Mouse (Mus musculus) midbrain, embryonic 11.5 days (tissue): ENCODE data around the gene Alk. TPM values are rescaled to one million over a fixed set of nuclear protein-coding genes. Genes with fewer than 3 reads are reported as not detected.
A peak's percentile ranks its signal among the peaks of the same experiment; 100 is the strongest.

Experiments used
- ATAC-seq: fragments of 200-750 bp; cut with Nextera tagmentation; 2 replicates; pipeline ENCODE4 v1.8.0; 2017; ENCODE audit warnings: moderate TSS enrichment, moderate library complexity; ENCODE audit not compliant: low FRiP score
- DNase-seq: peaks from one replicate; pipeline ENCODE4 v3.0.0; 2015; ENCODE audit warnings: low spot score; ENCODE audit errors: missing footprints
- H3K27ac ChIP-seq: fragments of 300-500 bp; sonication (generic); 2 replicates; pipeline ENCODE4 v1.5.1; 2014; ENCODE audit warnings: low read depth, low read length
- H3K27me3 ChIP-seq: fragments of 300-500 bp; sonication (generic); 2 replicates; pipeline ENCODE4 v1.6.1; 2014; ENCODE audit warnings: mild to moderate bottlenecking, low read length, moderate library complexity, mixed read lengths; ENCODE audit not compliant: control insufficient read depth, insufficient read depth
- H3K36me3 ChIP-seq: fragments of 300-500 bp; sonication (generic); 2 replicates; pipeline ENCODE4 v1.6.1; 2014; ENCODE audit warnings: mild to moderate bottlenecking, low read length, moderate library complexity, mixed read lengths; ENCODE audit not compliant: control insufficient read depth, insufficient read depth
- H3K4me1 ChIP-seq: fragments of 300-500 bp; sonication (generic); 2 replicates; pipeline ENCODE4 v1.6.1; 2014; ENCODE audit warnings: low read length; ENCODE audit not compliant: control insufficient read depth, insufficient read depth
- H3K4me2 ChIP-seq: fragments of 300-500 bp; sonication (generic); 2 replicates; pipeline ENCODE4 v1.6.1; 2014; ENCODE audit warnings: mild to moderate bottlenecking, moderate library complexity
- H3K4me3 ChIP-seq: fragments of 300-500 bp; sonication (generic); 2 replicates; pipeline ENCODE4 v1.5.1; 2014; ENCODE audit warnings: low read depth, low read length
- H3K9ac ChIP-seq: fragments of 300-500 bp; sonication (generic); 2 replicates; pipeline ENCODE4 v1.6.1; 2014; ENCODE audit warnings: low read length
- H3K9me3 ChIP-seq: fragments of 300-500 bp; sonication (generic); 2 replicates; pipeline ENCODE4 v1.6.1; 2016; ENCODE audit warnings: low read length; ENCODE audit not compliant: control insufficient read depth
- WGBS: fragments of 180-500 bp; shearing (Covaris S2); extraction: QIAGEN DNeasy Blood & Tissue Kit; methylation state at CpG from one replicate; pipeline ENCODE4 v1.1.7; 2014; 5-methylcytosine and 5-hydroxymethylcytosine counted together
- polyA plus RNA-seq: library from polyadenylated mRNA; unstranded; fragments of >200 nt; fragmentation: Nextera tagmentation; extraction: Ambion mirVana; gene quantifications from 2 replicates; pipeline ENCODE4 v1.2.1, GENCODE M21; 2014

Gene Alk
- polyA plus RNA-seq, 1 experiment from 2014 or later: 0.18 TPM

DNA sequence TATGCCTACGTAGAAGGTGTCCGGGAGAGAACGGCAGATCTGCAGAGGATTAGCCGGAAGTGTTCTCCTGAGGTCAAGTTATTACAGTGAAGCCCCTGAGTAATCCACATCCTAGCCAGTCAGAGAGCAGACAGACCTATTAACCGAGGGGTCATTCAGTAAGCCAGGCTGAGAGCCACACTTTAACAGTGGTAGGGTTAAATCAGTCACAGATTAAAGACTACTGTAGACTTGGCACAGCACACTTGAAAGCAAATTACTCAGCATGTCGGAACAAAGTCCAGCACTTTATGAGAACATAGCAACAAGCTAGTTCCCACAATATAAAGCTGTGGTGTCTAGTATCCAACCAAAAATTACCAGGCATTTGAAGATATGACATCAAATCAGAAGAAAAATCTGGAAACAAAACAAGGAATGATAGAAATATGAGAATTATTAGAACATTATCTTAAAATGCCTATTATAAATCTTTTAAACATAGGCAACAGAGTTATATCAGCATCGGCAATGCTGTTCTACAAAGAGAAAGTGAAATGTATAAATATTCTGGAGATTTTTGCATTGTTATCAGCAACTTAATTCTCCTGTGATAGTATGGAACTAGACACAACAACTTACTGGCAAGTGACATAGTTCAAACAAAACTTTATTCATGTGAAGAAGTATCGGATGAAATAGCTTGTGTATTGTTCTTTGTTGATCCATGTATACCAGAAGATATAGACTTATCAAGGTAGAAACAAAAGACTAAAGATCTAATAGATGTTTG, 472.1 kb downstream of the Alk start:
- no peak overlapping the region for H3K4me3 ChIP-seq
- DNase-seq: no peak
- H3K27me3 ChIP-seq: no peaks in the 10 kb centered on the region
- no peaks in the 10 kb centered on the region for H3K4me1 ChIP-seq
- H3K9me3 ChIP-seq: no peaks in the 10 kb centered on the region
- no peak overlapping the region for H3K9ac ChIP-seq
- 83% methylated on average over 8 of the region's 8 CpGs for WGBS
- no peak overlapping the region for H3K4me2 ChIP-seq
- ATAC-seq: no peak
- H3K27ac ChIP-seq: no peak overlapping the region
- no peaks in the 10 kb centered on the region for H3K36me3 ChIP-seq

DNA sequence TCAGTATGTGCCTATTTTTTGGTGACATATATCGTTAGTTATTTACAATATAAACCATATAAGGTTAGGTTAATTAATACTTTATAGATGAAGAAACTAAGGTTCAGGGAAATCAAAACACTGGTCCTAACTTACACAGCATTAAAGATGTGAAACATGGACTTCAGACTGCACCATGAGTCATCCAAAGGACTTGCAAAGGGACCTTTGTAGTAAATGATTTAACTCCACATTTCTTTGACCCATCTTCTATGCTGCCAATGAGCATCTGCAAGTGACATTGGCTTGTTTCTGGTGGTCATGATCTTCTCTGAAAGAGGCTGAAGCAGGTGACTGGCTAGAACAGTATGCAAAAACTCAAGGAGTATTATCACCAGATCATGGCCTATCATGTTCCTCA, 482.8 kb downstream of the Alk start:
- 85% methylated on average over 1 of the region's 1 CpGs for WGBS
- Histone ChIP-seq H3K9ac (no peak overlapping the region), H3K4me3 (no peak overlapping the region)

DNA sequence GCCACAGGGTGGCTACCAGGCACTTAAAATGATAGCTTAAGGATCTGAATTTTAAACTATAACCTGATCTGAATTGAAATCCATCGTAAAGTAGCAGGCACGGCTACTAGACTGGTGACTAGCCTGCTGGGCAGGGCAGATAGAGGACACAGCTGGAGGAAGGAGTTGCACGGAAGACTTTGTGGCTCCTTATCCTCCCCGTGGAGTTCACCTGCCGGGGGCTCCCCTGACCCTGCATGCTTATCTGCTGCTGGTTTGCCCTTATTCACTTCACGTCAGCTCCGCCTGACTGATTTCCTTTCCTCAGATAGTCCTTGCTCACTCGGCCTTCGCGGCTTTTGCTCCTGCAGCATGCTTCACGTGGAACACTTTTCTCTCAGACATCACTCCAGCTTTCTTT, 484.1 kb downstream of the Alk start:
- Histone ChIP-seq H3K9ac (no peak overlapping the region), H3K27ac (no peak overlapping the region), H3K4me1 (0 out of 2 replicates have a peak, but pooled peaks cover 3% of the 10 kb centered on the region), H3K27me3 (no peaks in the 10 kb centered on the region), H3K4me2 (no peak overlapping the region), H3K4me3 (no peak overlapping the region), H3K36me3 (no peaks in the 10 kb centered on the region), H3K9me3 (no peaks in the 10 kb centered on the region)
- DNase-seq (no peak), ATAC-seq (no peak)
- WGBS: 44% methylated on average over 11 of the region's 11 CpGs

More for the DNA sequence above, 482.8 kb downstream of the Alk start:
- no peak for DNase-seq
- ATAC-seq: no peak
- H3K36me3 ChIP-seq: no peaks in the 10 kb centered on the region
- no peaks in the 10 kb centered on the region for H3K9me3 ChIP-seq
- no peak overlapping the region for H3K27ac ChIP-seq
- H3K4me2 ChIP-seq: no peak overlapping the region
- H3K4me1 ChIP-seq: no peaks in the 10 kb centered on the region
- no peaks in the 10 kb centered on the region for H3K27me3 ChIP-seq

DNA sequence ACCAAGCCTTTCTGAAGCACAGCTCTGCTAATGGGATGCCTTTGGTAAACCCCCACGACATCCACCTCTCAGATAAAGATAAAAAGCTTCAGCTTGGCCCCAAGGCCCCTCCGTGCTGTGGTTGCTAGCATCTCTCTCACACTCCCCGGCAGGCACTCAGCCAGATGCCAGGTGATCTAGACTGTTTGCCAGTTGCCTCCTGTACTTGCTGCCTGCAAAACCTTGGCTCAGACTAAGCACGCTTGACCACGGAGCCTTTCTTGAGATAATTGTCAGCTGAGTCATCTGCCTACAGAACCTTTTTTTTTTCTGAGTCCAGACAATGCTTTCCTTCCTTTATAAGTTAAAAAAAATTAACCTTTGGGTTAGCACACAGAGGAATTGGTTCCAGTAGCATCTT, 486.1 kb downstream of the Alk start:
- Histone ChIP-seq H3K27ac (no peak overlapping the region), H3K9ac (no peak overlapping the region), H3K27me3 (no peaks in the 10 kb centered on the region), H3K4me1 (0 out of 2 replicates have a peak, but pooled peaks cover 4% of the 10 kb centered on the region), H3K4me3 (no peak overlapping the region), H3K9me3 (no peaks in the 10 kb centered on the region), H3K4me2 (no peak overlapping the region), H3K36me3 (no peaks in the 10 kb centered on the region)
- DNase-seq (no peak), ATAC-seq (no peak)
- 80% methylated on average over 5 of the region's 5 CpGs for WGBS

DNA sequence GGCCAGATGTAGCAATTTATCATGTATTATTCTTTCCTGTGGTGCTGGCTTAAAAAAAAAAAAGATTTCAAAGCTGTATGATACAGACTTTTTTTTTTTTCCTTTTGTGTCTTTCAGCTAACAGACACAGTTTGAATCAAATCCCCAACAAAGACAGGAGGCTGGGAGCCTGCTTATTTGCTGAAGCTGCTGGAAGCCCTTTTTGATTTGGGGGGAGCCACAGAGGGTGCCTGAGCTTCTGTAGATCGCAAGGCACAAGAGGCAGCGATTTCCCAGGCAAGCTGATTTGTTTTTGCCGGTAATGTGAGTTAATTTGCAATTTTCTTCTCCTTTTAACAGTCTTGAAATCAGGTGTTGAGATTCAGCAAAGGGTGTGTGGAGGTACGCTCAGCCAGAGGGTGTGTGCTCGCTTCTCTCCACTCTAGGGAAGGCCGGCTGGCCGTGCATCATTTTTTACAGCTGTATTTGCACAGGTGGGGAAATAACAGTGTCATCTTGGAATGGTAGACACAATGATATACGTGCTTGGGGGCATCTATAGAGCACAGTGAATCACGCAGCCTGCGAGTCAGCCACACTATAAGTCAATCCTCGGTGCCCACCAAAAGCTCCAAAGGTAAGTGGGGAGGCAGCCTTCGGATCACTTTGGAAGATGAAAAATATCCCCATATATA, 489.0 kb downstream of the Alk start:
- Histone ChIP-seq H3K4me3 (no peak overlapping the region), H3K4me1 (0 out of 2 replicates have a peak, but pooled peaks cover 4% of the 10 kb centered on the region), H3K9me3 (no peaks in the 10 kb centered on the region), H3K9ac (no peak overlapping the region), H3K4me2 (no peak overlapping the region; the same call in 1 of the 2 replicates), H3K36me3 (no peaks in the 10 kb centered on the region), H3K27me3 (no peaks in the 10 kb centered on the region), H3K27ac (no peak overlapping the region)
- WGBS: 45% methylated on average over 12 of the region's 12 CpGs
- ATAC-seq: no peak
- no peak for DNase-seq

DNA sequence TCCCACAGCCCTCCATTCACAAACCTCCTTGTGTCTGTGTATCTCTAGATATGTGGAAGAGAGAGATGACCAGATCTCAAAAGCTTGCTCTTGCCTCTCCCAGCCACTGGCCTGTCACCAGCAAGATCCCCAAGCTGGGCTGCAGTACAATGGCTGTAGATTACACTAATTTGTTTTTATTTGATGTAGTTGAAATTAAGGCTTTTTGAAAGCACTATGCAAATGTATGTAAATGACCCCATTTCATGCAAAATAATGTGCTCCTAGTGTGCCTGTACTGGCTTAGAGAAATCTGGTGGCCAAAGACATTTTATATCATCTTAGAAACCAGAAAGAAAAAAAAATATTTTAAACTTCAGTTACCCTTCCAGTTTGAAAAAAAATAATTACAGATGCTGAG, 492.4 kb downstream of the Alk start:
- H3K4me3 ChIP-seq: no peak overlapping the region
- H3K4me1 ChIP-seq: 0 out of 2 replicates have a peak, but pooled peaks cover 4% of the 10 kb centered on the region
- DNase-seq (no peak), ATAC-seq (no peak)
- H3K27me3 ChIP-seq: no peaks in the 10 kb centered on the region
- no peak overlapping the region for H3K27ac ChIP-seq
- H3K9ac ChIP-seq: no peak overlapping the region
- no peaks in the 10 kb centered on the region for H3K9me3 ChIP-seq
- H3K36me3 ChIP-seq: no peaks in the 10 kb centered on the region
- H3K4me2 ChIP-seq: no peak overlapping the region

DNA sequence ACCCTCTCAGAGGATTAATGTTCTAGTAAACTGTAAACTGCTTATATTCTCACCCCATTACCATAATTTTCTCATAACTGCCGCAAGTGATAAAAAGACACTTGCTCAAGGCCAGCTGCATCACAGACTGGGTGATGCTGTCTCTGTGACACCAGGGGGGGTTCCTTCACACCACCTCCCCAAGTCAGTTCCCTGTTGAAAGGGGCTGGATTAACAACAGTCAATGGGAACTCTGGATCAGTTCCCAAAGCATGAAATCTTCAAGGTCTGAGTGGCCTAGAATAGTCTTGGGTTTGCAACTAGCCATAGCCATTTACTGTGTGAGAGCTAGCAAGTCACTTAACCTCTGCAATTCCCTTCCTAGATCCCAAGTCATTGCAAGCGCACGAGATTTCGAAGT, 492.9 kb downstream of the Alk start:
- no peaks in the 10 kb centered on the region for H3K9me3 ChIP-seq
- 0 out of 2 replicates have a peak, but pooled peaks cover 4% of the 10 kb centered on the region for H3K4me1 ChIP-seq
- H3K4me2 ChIP-seq: no peak overlapping the region
- WGBS: 93% methylated on average over 4 of the region's 4 CpGs
- H3K9ac ChIP-seq: no peak overlapping the region
- H3K27me3 ChIP-seq: no peaks in the 10 kb centered on the region
- H3K36me3 ChIP-seq: no peaks in the 10 kb centered on the region
- ATAC-seq (no peak), DNase-seq (no peak)
- H3K27ac ChIP-seq: no peak overlapping the region
- H3K4me3 ChIP-seq: no peak overlapping the region

DNA sequence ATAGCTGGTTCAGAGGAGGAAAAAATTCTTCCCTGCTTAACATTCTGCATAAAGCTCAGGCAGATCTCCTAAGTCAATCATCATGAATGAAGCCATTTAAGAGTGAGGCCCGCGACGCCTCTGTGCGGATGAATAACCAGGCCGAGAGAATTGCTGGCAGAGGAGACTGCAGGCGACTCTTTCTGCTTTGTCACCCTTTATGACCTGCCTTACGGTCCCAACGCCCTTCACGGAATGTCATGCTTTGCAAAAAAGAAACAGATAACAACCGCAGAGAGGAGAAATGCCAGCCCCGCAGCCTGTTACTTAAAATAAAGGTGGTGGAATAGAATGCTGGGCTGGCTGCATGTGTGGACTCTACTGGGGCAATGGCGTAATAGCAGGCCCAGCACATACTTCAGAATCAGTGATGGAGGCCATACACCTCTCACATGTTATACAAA, 517.1 kb downstream of the Alk start:
- Histone ChIP-seq H3K27me3 (no peaks in the 10 kb centered on the region), H3K9ac (no peak overlapping the region), H3K9me3 (no peaks in the 10 kb centered on the region), H3K36me3 (no peaks in the 10 kb centered on the region), H3K4me1 (peaks cover 4% of the 10 kb centered on the region; the same call in 1 of the 2 replicates), H3K4me3 (no peak overlapping the region), H3K4me2 (no peak overlapping the region), H3K27ac (no peak overlapping the region)
- DNase-seq (no peak), ATAC-seq (0 out of 2 replicates have a peak, but pooled peaks have one; percentile 57)
- WGBS: 61% methylated on average over 12 of the region's 12 CpGs

DNA sequence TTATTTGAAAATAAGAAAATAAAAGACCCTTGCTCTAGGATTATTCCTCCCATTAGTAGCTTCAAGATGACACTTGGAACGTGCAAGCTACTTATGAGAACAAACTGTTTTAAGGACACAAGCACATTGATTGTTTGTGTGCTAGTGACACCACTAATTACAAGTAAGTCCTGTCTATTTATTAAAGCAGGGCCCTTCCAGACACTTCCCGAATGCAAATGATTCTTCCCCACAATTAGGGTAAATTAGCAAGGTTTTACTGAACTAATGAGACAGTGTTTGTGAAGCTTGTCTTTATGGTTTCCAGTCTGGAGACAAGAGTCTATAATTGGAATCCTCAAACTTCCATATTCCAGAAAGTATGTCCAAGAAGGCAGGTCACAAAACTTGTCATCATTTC, 523.0 kb downstream of the Alk start:
- no peaks in the 10 kb centered on the region for H3K27me3 ChIP-seq
- H3K4me1 ChIP-seq: no peaks in the 10 kb centered on the region
- H3K27ac ChIP-seq: no peak overlapping the region
- H3K9me3 ChIP-seq: no peaks in the 10 kb centered on the region
- ATAC-seq (no peak), DNase-seq (no peak)
- H3K4me3 ChIP-seq: no peak overlapping the region
- H3K36me3 ChIP-seq: no peaks in the 10 kb centered on the region
- H3K4me2 ChIP-seq: no peak overlapping the region
- no peak overlapping the region for H3K9ac ChIP-seq
- 85% methylated on average over 2 of the region's 2 CpGs for WGBS
